ENCODE assay signal across 8 mouse cellular contexts in genomic region chr7:19698907-19699826, GRCm38 (mm10). TPM values are rescaled to one million over a fixed set of nuclear protein-coding genes. Genes with fewer than 3 reads are reported as not detected.
DNase-seq lines count a peak whose midpoint lies in the region; ATAC-seq lines count a peak whose summit lies in the region.

Gene Apoe, minus strand, starts transcription at chr7:19699188.

- peaks cover 23% of the 10 kb centered on the region for H3K36me3 ChIP-seq in hindbrain, embryonic 14.5 days (replicated peaks; ENCODE audit: control insufficient read depth, insufficient read depth)

- peaks cover 18% of the 10 kb centered on the region for H3K4me1 ChIP-seq in hindbrain, embryonic 14.5 days (replicated peaks; ENCODE audit: control insufficient read depth, insufficient read depth, low read length)

- WGBS in hindbrain, embryonic 14.5 days: under 1% methylated on average over 19 of the region's 20 CpGs

- H3K4me2 ChIP-seq in hindbrain, embryonic 14.5 days (replicated peaks): peak within 1 kb of the TSS; percentile 48

- peak within 1 kb of the TSS; percentile 44 for H3K9ac ChIP-seq in hindbrain, embryonic 14.5 days

- H3K4me3 ChIP-seq in hindbrain, embryonic 14.5 days (replicated peaks; ENCODE audit: low read length): peak within 1 kb of the TSS; percentile 28

- ATAC-seq in common myeloid progenitor, adult 5-6 weeks (replicated peaks; ENCODE audit: low read depth, poor library complexity, severe bottlenecking): peak; percentile 43
- peak; percentile 52 for ATAC-seq in hindbrain, embryonic 14.5 days (ENCODE audit: low FRiP score)

- H3K27ac ChIP-seq in hindbrain, embryonic 14.5 days: no peak within 1 kb of the TSS

- DNase-seq in Muller cell, postnatal 12 days (ENCODE audit: inconsistent ontology term): peak; percentile 83
- peak in 1 of 2 experiments; percentile 32 for DNase-seq in gastrocnemius, adult 8-10 months (ENCODE audit: low spot score in 2 of 2)
- DNase-seq in hindbrain, embryonic 14.5 days (ENCODE audit: low spot score): no peak
- DNase-seq in layer of hippocampus, postnatal 36 days: peak; percentile 65 to 77
- peak; percentile 77 for DNase-seq in lung, postnatal 10 days
- peak; percentile 49 for DNase-seq in retina, embryonic 14.5 days (ENCODE audit: low spot score)
- DNase-seq in MN1 (ENCODE audit: low spot score): no peak

- no peaks in the 10 kb centered on the region for H3K27me3 ChIP-seq in hindbrain, embryonic 14.5 days (ENCODE audit: control insufficient read depth, insufficient read depth, low read length)

- H3K9me3 ChIP-seq in hindbrain, embryonic 14.5 days (ENCODE audit: control insufficient read depth, low read length): no peaks in the 10 kb centered on the region

RNA-seq across cellular contexts. Expression of gene Apoe, which starts in this region (rescaled TPM):
- 659 and 679 TPM in 2 replicates for total RNA-seq in common myeloid progenitor, adult 5-6 weeks (2017)
- total RNA-seq in gastrocnemius, adult 8-10 months (2022): 10 to 100 TPM; 18.8 to 67.9 (median 47.9) TPM
- 543 and 561 TPM in 2 replicates for polyA plus RNA-seq in hindbrain, embryonic 14.5 days (2014; fragmentation: Nextera tagmentation; extraction: Ambion mirVana)
- 1,000 to 10,000 TPM; 2,147 to 2,303 TPM for total RNA-seq in layer of hippocampus, postnatal 36 days (2021)

Comparison
In these comparisons a context has a peak if more than half of its experiments do, and no peak if none do; other contexts are left out.
1. DNase-seq: peak in Muller cell, postnatal 12 days (single experiment), layer of hippocampus, postnatal 36 days (2 of 2), lung, postnatal 10 days (single experiment) and retina, embryonic 14.5 days (single experiment); none in hindbrain, embryonic 14.5 days (single experiment) and MN1 (single experiment).